Comparison of ENCODE assay signal across 1 mouse cellular context in the genomic region with DNA sequence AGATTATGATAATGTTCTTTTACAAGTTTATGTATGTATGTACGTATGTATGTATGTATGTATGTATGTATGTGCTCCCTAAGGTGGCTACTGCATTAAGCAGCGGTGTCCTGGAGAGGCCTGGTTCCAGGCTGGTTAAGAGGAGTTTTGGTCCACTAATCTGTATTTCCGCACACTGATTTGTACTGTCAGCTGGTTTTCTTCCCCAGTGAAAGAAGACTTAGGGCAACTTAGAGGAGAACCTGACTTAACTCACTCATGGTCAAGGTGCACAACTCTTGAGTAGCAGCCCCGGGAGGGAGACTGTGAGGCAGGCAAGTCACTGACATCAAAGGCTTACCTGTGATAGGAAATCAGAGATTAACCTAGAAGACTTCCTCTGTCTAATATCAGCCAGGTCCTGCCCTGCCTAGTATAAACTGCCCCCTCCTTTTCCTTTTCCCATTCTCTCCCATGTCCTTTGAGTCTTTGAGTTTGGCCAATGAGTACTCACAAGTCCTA.
TF ChIP-seq lines count a peak whose summit lies in the region.

No protein-coding gene starts in this region.

TF ChIP-seq in CH12.LX, 34 proteins besides CTCF, POLR2A, EP300 and RAD21 (continued from another document):
- no peak for TF ChIP-seq USF2 (conservative IDR thresholded peaks at IDR 0.05; ENCODE audit: low read depth, low read length)
- no peak for TF ChIP-seq PAX5 (IDR thresholded peaks at IDR 0.05; ENCODE audit: low read length)
- TF ChIP-seq ZMIZ1 (IDR thresholded peaks at IDR 0.05; ENCODE audit: low read depth, low read length) = no peak
